Mouse (Mus musculus) forebrain, embryonic 15.5 days (tissue): ENCODE data around the gene Thap7. TPM values are rescaled to one million over a fixed set of nuclear protein-coding genes. Genes with fewer than 3 reads are reported as not detected.

Source experiments
- ATAC-seq: fragments of 200-750 bp; cut with Nextera tagmentation; replicated peaks from 2 replicates; pipeline ENCODE4 v1.8.0; 2017; ENCODE audit warnings: mild to moderate bottlenecking, moderate TSS enrichment, moderate library complexity
- H3K27ac ChIP-seq: fragments of 300-500 bp; sonication (generic); replicated peaks from 2 replicates; pipeline ENCODE4 v1.5.1; 2015; ENCODE audit warnings: mild to moderate bottlenecking, inconsistent platforms
- H3K27me3 ChIP-seq: fragments of 300-500 bp; sonication (generic); 2 replicates; pipeline ENCODE4 v1.6.1; 2015; ENCODE audit warnings: inconsistent platforms
- H3K36me3 ChIP-seq: fragments of 300-500 bp; sonication (generic); 2 replicates; pipeline ENCODE4 v1.6.1; 2015; ENCODE audit warnings: mild to moderate bottlenecking, inconsistent platforms
- H3K4me1 ChIP-seq: fragments of 300-500 bp; sonication (generic); 2 replicates; pipeline ENCODE4 v1.6.1; 2015; ENCODE audit warnings: inconsistent platforms
- H3K4me2 ChIP-seq: fragments of 300-500 bp; sonication (generic); replicated peaks from 2 replicates; pipeline ENCODE4 v1.6.1; 2015; ENCODE audit warnings: mild to moderate bottlenecking, inconsistent platforms
- H3K4me3 ChIP-seq: fragments of 300-500 bp; sonication (generic); 2 replicates; pipeline ENCODE4 v1.5.1; 2015; ENCODE audit warnings: mild to moderate bottlenecking, inconsistent platforms
- H3K9ac ChIP-seq: fragments of 300-500 bp; sonication (generic); replicated peaks from 2 replicates; pipeline ENCODE4 v1.6.1; 2015; ENCODE audit warnings: mild to moderate bottlenecking, inconsistent platforms
- H3K9me3 ChIP-seq: fragments of 300-500 bp; sonication (generic); 2 replicates; pipeline ENCODE4 v1.6.1; 2016; ENCODE audit warnings: inconsistent platforms
- WGBS: fragments of 180-500 bp; shearing (Covaris S2); methylation state at CpG from one replicate; pipeline ENCODE4 v1.1.7; 2015; ENCODE audit warnings: mixed read lengths; 5-methylcytosine and 5-hydroxymethylcytosine counted together
- polyA plus RNA-seq: library from polyadenylated mRNA; unstranded; fragments of >200 nt; fragmentation: Nextera tagmentation; extraction: Ambion mirVana; gene quantifications from 2 replicates; pipeline ENCODE4 v1.2.1, GENCODE M21; 2015

The Thap7 gene
- polyA plus RNA-seq, 1 experiment from 2014 or later = 65.8 TPM

DNA sequence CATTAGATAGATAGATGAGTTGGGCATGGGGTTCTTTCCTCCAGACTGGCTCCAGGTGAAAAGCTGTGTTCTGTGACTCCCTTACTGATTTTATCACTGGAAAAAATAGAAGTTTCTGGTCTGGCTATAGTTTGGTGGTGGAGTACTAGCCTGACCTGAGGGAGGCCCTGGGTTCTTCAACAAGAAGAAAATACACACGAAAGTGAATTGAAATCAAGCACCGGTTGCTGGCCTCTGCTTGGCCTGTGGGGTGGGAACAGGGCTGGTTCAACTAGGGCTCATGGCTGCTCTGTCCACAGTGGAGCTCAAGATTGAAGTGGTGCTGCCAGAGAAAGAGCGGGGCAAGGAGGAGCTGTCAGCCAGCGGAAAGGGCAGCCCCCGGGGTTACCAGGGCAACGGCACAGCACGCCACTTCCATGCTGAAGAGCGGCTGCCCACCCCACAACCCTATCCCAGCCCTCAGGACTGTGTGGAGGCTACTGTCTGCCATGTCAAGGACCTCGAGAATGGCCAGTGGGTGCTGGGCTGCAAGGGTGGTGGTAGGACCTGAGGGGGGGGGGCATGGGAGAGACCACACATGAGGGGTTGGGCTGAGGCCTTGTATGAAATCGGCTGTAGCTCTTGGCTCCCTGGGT is 31.6 kb downstream of the Thap7 start:
- Histone ChIP-seq H3K4me1 (peaks cover 19% of the 10 kb centered on the region), H3K9ac (no peak overlapping the region), H3K9me3 (no peaks in the 10 kb centered on the region), H3K36me3 (no peaks in the 10 kb centered on the region), H3K27me3 (no peaks in the 10 kb centered on the region), H3K4me2 (peak overlapping the region; percentile 9; the same call in 1 of the 2 replicates), H3K4me3 (no peak overlapping the region), H3K27ac (peak overlapping the region; percentile 14; the same call in 1 of the 2 replicates)
- peak; percentile 80 for ATAC-seq
- 13% methylated on average over 10 of the region's 10 CpGs for WGBS

DNA sequence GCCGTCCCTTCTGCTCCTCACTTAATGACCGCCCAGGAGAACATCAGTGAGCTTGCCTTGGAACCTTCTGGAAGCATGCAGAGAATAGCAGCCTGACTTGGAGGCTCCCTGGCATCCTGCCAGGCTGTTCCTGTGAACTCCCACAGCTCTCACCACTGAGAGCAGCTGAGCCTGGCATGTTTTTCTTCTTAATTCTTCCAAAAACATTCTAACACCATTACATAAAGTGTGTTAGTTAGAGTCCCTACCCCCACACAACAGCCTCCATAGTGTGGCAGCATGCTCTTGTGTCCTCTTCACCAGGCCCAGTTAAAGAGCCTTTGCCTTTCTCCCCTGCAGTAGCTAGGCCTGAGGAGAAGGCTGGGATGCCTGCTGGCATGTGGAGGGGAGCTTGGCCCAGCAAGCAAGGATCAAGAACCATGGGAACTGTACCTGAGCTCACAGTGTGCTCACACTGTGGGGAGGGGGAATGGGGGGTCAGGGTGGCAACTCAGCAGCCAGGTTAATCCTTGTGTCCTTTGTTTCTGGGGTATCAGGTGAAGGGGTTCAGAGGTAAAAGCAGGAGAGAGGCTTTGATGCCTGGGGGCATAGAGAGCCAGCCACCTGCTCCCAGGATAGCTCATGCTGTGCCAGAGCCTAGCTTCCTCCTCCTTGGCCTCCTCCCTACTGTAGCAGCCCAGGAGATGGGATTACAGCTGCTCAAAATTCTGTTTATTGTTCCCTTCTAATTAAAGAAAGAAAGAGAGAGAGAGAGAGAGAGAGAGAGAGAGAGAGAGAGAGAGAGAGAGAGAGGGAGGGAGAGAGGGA is 34.2 kb downstream of the Thap7 start:
- Histone ChIP-seq H3K4me2 (no peak overlapping the region), H3K9ac (no peak overlapping the region), H3K4me1 (peaks cover 19% of the 10 kb centered on the region), H3K27ac (peak overlapping the region; percentile 79), H3K9me3 (no peaks in the 10 kb centered on the region), H3K27me3 (no peaks in the 10 kb centered on the region), H3K4me3 (no peak overlapping the region), H3K36me3 (no peaks in the 10 kb centered on the region)
- ATAC-seq = peak; percentile 52
- 33% methylated on average over 2 of the region's 2 CpGs for WGBS

DNA sequence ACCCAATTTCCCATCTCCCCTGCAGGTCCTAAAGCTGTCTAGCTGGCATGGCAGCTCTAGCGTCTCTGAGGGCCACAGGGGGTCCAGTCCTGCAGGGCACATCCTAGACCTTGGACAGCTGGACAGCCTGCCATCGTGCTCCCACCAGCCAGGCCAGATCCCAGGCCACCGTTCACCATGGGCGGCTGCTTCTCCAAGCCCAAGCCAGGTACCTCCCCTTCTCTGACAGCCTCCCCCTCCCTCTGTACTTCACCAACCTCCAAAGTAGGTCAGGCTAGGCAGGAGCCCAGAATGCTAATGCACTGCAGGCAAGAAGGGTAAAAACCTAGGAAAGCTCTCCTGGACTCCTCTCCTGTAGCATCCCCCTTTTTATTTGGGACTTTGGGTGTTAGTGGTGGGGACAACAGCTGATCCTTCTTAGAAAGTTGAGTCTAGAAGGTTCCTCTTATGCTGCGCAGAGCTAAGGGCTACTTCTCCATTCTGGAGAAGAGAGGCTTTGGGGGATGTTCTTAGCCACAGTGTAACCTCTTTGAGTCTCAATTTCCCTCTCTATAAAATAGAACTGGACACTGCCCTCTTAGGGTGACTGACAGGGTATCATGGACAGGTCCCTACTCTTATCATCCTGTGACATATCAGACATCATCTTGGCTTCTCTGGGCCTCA is 38.9 kb downstream of the Thap7 start:
- WGBS = 67% methylated on average over 5 of the region's 5 CpGs
- H3K9ac ChIP-seq = no peak overlapping the region
- H3K4me3 ChIP-seq = no peak overlapping the region
- ATAC-seq = no peak
- no peak overlapping the region for H3K4me2 ChIP-seq
- 0 out of 2 replicates have a peak, but pooled peaks cover 5% of the 10 kb centered on the region for H3K27me3 ChIP-seq
- no peak overlapping the region for H3K27ac ChIP-seq
- H3K9me3 ChIP-seq = no peaks in the 10 kb centered on the region
- H3K4me1 ChIP-seq = peaks cover 20% of the 10 kb centered on the region
- H3K36me3 ChIP-seq = no peaks in the 10 kb centered on the region

DNA sequence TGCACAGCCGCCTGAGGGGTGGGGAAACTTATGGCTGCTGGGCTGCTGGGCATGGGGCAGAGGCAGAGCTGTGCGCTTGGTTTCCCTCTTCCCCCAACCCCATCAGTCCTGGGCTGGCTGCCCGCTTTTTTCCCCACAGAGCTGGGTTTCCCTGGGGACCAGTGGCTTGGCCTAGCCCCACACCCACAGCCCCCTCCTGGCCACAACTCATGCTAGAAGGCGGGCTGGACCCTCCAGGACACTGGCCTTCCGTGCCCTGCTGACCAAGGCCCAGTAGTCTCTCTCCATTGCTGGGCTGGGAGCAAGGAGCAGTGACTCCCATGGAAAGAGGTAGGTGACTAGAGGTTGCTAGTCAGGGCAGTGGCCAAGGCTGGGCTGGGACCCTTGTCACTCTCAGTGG is 39.8 kb downstream of the Thap7 start:
- WGBS = 84% methylated on average over 5 of the region's 5 CpGs
- no peak overlapping the region for H3K4me3 ChIP-seq
- no peak for ATAC-seq

GRCm38 (mm10) chr16:17489469-17490111 is 41.3 kb downstream of the Thap7 start, which contains the start of gene Aifm3:
Gene Aifm3, plus strand, starts transcription at chr16:17489611.
- H3K9me3 ChIP-seq = no peaks in the 10 kb centered on the region
- peak; percentile 72 for ATAC-seq
- peaks cover 15% of the 10 kb centered on the region for H3K4me1 ChIP-seq
- H3K4me3 ChIP-seq = peak within 1 kb of the TSS; percentile 43
- under 1% methylated on average over 47 of the region's 47 CpGs for WGBS
- H3K9ac ChIP-seq = peak within 1 kb of the TSS; percentile 49
- peak within 1 kb of the TSS; percentile 88 for H3K4me2 ChIP-seq
- peaks cover 15% of the 10 kb centered on the region for H3K36me3 ChIP-seq
- 0 out of 2 replicates have a peak, but pooled peaks cover 5% of the 10 kb centered on the region for H3K27me3 ChIP-seq
- H3K27ac ChIP-seq = no peak within 1 kb of the TSS

More for the DNA sequence above, 39.8 kb downstream of the Thap7 start:
- Histone ChIP-seq H3K36me3 (0 out of 2 replicates have a peak, but pooled peaks cover 2% of the 10 kb centered on the region), H3K4me1 (peaks cover 16% of the 10 kb centered on the region), H3K4me2 (no peak overlapping the region), H3K27ac (no peak overlapping the region), H3K9ac (no peak overlapping the region), H3K27me3 (0 out of 2 replicates have a peak, but pooled peaks cover 5% of the 10 kb centered on the region), H3K9me3 (no peaks in the 10 kb centered on the region)

- Histone ChIP-seq H3K4me2 (peak overlapping the region; percentile 88), H3K9me3 (no peaks in the 10 kb centered on the region), H3K4me1 (peaks cover 15% of the 10 kb centered on the region), H3K4me3 (peak overlapping the region; percentile 43), H3K27ac (no peak overlapping the region), H3K36me3 (peaks cover 23% of the 10 kb centered on the region), H3K27me3 (0 out of 2 replicates have a peak, but pooled peaks cover 5% of the 10 kb centered on the region), H3K9ac (peak overlapping the region; percentile 49; the same call in 1 of the 2 replicates)
- no peak; the same call in 1 of the 2 replicates for ATAC-seq
- 47% methylated on average over 14 of the region's 14 CpGs for WGBS
Measured at GRCm38 (mm10) chr16:17488478-17489468, 42.2 kb downstream of the Thap7 start.

DNA sequence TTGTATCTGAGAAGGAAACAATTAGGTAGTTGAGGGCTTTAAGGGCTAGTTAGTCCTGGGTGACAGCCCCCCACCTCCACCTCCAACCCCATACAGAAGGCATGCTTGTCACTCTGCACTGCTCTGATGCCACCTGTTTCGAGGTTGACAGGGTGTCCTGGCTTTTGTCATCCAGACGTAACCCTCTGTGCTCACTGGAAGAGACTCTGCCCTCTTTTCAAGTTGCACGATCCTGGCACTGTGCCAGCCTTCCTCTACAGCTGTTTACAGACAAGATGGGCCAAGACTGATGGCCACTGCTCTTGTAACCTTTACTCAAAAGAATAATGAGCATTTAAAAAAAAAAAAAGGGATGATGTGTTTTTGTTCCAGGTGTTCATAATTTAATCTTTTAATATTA is 44.4 kb downstream of the Thap7 start:
- no peak overlapping the region for H3K4me3 ChIP-seq
- no peaks in the 10 kb centered on the region for H3K9me3 ChIP-seq
- H3K4me1 ChIP-seq = peaks cover 15% of the 10 kb centered on the region
- H3K36me3 ChIP-seq = peaks cover 34% of the 10 kb centered on the region
- H3K9ac ChIP-seq = no peak overlapping the region
- H3K4me2 ChIP-seq = no peak overlapping the region
- no peak overlapping the region for H3K27ac ChIP-seq
- ATAC-seq = no peak
- WGBS = 30% methylated on average over 3 of the region's 3 CpGs
- H3K27me3 ChIP-seq = 0 out of 2 replicates have a peak, but pooled peaks cover 5% of the 10 kb centered on the region

GRCm38 (mm10) chr16:17481465-17481864 is 49.5 kb downstream of the Thap7 start:
- H3K9ac ChIP-seq = no peak overlapping the region
- H3K27me3 ChIP-seq = no peaks in the 10 kb centered on the region
- ATAC-seq = no peak
- no peak overlapping the region for H3K4me2 ChIP-seq
- no peaks in the 10 kb centered on the region for H3K9me3 ChIP-seq
- no peak overlapping the region for H3K27ac ChIP-seq
- no peak overlapping the region for H3K4me3 ChIP-seq
- H3K4me1 ChIP-seq = peaks cover 15% of the 10 kb centered on the region
- H3K36me3 ChIP-seq = peaks cover 33% of the 10 kb centered on the region
- WGBS = 93% methylated on average over 2 of the region's 2 CpGs

GRCm38 (mm10) chr16:17478331-17478943 is 52.5 kb downstream of the Thap7 start:
- Histone ChIP-seq H3K4me1 (peaks cover 17% of the 10 kb centered on the region), H3K27ac (no peak overlapping the region), H3K9ac (no peak overlapping the region), H3K4me2 (no peak overlapping the region), H3K9me3 (no peaks in the 10 kb centered on the region), H3K36me3 (peaks cover 7% of the 10 kb centered on the region; the same call in 1 of the 2 replicates), H3K27me3 (no peaks in the 10 kb centered on the region), H3K4me3 (no peak overlapping the region)
- ATAC-seq = no peak
- WGBS = 73% methylated on average over 4 of the region's 4 CpGs
